Mouse (Mus musculus): ENCODE data around the gene Cdk5.

Cdk5 gene

DNA sequence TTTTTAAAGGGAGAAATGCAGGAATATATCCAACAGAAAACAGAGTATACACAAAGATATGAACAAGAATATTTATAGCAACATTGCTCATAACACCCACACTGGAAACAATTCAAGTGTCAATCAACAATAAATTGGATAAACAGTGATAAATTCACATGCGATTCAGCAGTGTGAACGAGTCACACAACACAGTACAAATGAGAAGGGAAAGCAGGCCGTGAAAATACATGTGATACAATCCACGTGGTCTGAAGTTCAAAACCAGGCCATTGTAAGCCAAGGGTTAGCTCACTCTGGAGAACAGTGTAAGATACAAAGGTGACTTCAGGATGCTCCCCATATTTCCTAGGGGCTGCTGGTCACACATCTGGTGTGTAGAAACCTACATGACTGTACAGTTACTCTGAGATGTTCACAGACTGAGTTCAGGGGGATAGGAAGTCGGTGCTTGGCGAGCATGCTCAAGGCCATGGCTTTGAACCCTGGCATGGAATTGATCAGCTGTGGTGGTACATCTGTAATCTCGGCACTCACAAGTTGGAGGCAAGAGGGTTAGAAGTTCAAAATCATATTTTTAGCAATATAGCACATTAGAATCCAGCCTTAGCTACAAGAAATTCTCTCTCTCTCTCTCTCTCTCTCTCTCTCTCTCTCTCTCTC is 48.5 kb downstream of the Cdk5 start:
- DNase-seq (ENCODE audit: low read depth, low spot score), result peak; percentile 24

DNA sequence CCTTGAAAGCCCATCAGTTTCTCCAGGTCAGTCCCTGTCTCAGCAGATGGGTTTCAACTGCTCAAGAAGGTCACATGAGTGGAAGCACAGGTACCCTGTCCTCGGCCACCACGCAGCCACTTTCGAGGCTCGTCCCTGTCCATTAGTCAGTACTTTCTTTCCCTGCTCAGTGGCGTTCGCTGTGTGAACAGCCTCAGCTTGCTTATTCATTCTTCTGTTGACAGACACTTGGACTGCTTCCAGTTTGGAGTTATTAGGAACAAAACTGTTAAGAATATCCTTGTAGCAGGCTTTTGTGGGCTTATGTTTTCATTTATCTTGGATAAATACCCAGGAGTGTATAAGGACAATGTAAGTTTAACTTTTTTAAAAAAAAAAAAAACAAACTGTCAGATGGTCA is 49.1 kb downstream of the Cdk5 start:
- peak; percentile 63 for DNase-seq (ENCODE audit: low read depth, low spot score)

DNA sequence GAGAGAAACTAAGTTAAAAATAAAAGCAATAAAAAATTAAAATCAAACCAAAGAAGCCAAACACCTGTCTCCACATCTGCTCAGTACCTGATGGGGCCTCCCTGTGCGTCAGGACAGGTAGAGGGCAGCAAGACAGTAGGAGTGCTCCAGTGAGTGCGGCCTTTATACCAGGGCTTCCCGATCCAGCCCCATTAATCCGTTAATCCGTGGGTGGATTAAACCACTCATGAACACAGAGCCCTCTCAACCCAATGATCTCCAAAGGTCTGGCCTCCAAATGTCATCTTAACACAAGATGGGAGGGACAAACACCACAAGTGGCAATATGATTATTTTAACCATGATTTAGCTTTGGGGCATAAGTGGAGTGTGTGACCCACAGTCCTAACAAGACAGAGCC is 49.5 kb downstream of the Cdk5 start:
- DNase-seq (ENCODE audit: low read depth, low spot score), result no peak

DNA sequence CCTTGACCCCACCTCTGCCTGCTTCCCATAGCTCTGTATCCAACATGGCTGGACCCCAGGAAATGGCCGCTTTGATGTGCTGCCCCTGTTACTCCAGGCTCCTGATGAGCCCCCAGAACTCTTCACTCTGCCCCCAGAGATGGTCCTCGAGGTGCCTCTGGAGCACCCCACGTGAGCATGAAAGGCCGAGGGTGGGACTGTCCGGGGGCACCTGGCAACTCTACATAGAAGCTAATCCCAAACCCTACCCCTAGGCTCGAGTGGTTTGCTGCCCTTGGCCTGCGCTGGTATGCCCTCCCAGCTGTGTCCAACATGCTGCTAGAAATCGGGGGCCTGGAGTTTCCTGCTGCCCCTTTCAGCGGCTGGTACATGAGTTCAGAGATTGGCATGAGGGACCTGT is 53.6 kb downstream of the Cdk5 start:
- DNase-seq (ENCODE audit: low read depth, low spot score), result no peak

Measured in brain, adult 2 months (tissue).